31 mouse cellular contexts compared by ENCODE assay signal in the genomic region with DNA sequence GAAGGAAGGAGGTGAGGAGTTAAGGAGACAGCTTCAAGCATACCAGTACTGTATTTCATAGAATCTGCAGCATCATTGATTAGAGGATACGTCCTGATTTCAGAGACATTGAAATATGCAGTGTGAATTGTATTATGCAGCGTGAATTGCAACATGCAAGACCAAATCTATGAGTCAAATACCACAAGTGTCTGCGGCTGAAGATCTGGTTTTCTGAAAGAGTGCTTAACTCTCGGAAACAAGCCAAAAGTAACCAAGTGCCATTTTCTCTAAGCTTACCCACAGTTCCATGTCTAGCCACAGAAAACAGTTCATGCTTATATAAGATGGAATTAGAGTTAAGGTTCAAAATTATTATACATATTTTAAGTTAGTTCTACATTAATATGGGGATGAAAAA. TPM values are rescaled to one million over a fixed set of nuclear protein-coding genes. Genes with fewer than 3 reads are reported as not detected.
DNase-seq lines count a peak whose midpoint lies in the region; ATAC-seq and TF ChIP-seq lines count a peak whose summit lies in the region.
"Had no signal": no experiment of that assay in that cellular context is flagged by ENCODE, and none has a peak within 500 bp of the region (broad histone marks: within the 10 kb centered on the region; RNA-seq: fewer than 3 reads in every experiment).

No protein-coding gene starts in this region.

- TF ChIP-seq CTCF in lung, adult 2 months (IDR thresholded peaks at IDR 0.05; ENCODE audit: insufficient read depth, low read length) = no peak

- no peak for ATAC-seq in monocyte, adult 5-6 weeks (replicated peaks; ENCODE audit: insufficient number of reproducible peaks, low FRiP score, low TSS enrichment, poor library complexity, severe bottlenecking)
- ATAC-seq: CD4-positive, CD25-positive, alpha-beta regulatory T cell, adult 4 months; forebrain, embryonic 13.5 days; forebrain, embryonic 16.5 days; hindbrain, embryonic 16.5 days; intestine, embryonic 16.5 days had no signal

- no peak overlapping the region for H3K4me2 ChIP-seq in myocyte (ENCODE audit: low read depth)
- H3K4me2 ChIP-seq: embryonic facial prominence, embryonic 13.5 days; forebrain, embryonic 13.5 days; heart, embryonic 12.5 days; heart, embryonic 15.5 days; hindbrain, embryonic 13.5 days had no signal

- no peaks in the 10 kb centered on the region for H3K79me2 ChIP-seq in myocyte (ENCODE audit: control insufficient read depth, insufficient read depth)

- peak; percentile 22 for DNase-seq in lung, postnatal 36 days
- no peak for DNase-seq in lung, adult 2 months
- DNase-seq in 3T3-L1 (ENCODE audit: low read depth, low spot score) = peak; percentile 36
- DNase-seq in NIH3T3 (ENCODE audit: low read depth) = peak; percentile 34
- DNase-seq in frontal cortex, postnatal 10 days (ENCODE audit: low spot score in 2 of 2) = no peak
- DNase-seq: adrenal gland, postnatal 10 days; adrenal gland, postnatal 36 days; B cell, adult 2 months; cerebellum, adult 2 months; cerebellum, adult 9-11 months; cerebellum, postnatal 36 days; embryo, embryonic 11 days; gastrocnemius, adult 2 months; gastrocnemius, postnatal 14 days; heart, postnatal 10 days; heart, postnatal 36 days had no signal

- no peaks in the 10 kb centered on the region for H3K27me3 ChIP-seq in myocyte (ENCODE audit: control insufficient read depth, insufficient read depth, insufficient read length)
- H3K27me3 ChIP-seq: embryonic facial prominence, embryonic 13.5 days; forebrain, embryonic 13.5 days; heart, embryonic 12.5 days; heart, embryonic 15.5 days; hindbrain, embryonic 13.5 days had no signal

- H3ac ChIP-seq in myocyte (ENCODE audit: control insufficient read depth, insufficient read length) = no peak overlapping the region

- no peaks in the 10 kb centered on the region for H3K36me3 ChIP-seq in myocyte (ENCODE audit: control insufficient read depth, insufficient read depth)
- H3K36me3 ChIP-seq: embryonic facial prominence, embryonic 10.5 days; embryonic facial prominence, embryonic 13.5 days; forebrain, embryonic 10.5 days; heart, embryonic 12.5 days; heart, embryonic 15.5 days; hindbrain, embryonic 10.5 days; hindbrain, embryonic 13.5 days had no signal

- no peaks in the 10 kb centered on the region for H3K4me1 ChIP-seq in lung, adult 2 months (ENCODE audit: control insufficient read depth, insufficient read depth, low read length)
- H3K4me1 ChIP-seq: embryonic facial prominence, embryonic 10.5 days; embryonic facial prominence, embryonic 13.5 days; forebrain, embryonic 10.5 days; forebrain, embryonic 13.5 days; heart, embryonic 12.5 days; heart, embryonic 15.5 days; hindbrain, embryonic 10.5 days; hindbrain, embryonic 13.5 days had no signal

- TF ChIP-seq POLR2A in lung, adult 2 months (IDR thresholded peaks at IDR 0.05; ENCODE audit: borderline replicate concordance, extremely low read depth, low read depth, low read length) = no peak
- no peak for TF ChIP-seq POLR2A in myocyte (IDR thresholded peaks at IDR 0.05; ENCODE audit: insufficient read length, low read depth)

- 69% methylated on average over 4 of the region's 4 CpGs for WGBS in lung, adult 2 months

- H3K4me3 ChIP-seq in lung, adult 2 months (replicated peaks; ENCODE audit: extremely low read depth, low read depth, low read length) = no peak overlapping the region
- H3K4me3 ChIP-seq in myocyte = no peak overlapping the region
- H3K4me3 ChIP-seq: embryonic facial prominence, embryonic 10.5 days; embryonic facial prominence, embryonic 13.5 days; erythroblast, embryonic 14.5 days; forebrain, embryonic 10.5 days; forebrain, embryonic 13.5 days; gastrocnemius, adult 2 months; heart, embryonic 12.5 days; heart, embryonic 15.5 days; hindbrain, embryonic 10.5 days; hindbrain, embryonic 13.5 days had no signal

TF ChIP-seq in myocyte, 11 proteins besides CTCF, POLR2A, EP300 and RAD21:
- TF ChIP-seq CEBPB (IDR thresholded peaks at IDR 0.05; ENCODE audit: insufficient read depth, poor library complexity, severe bottlenecking) (peak; percentile 67; the same call in 1 of the 2 replicates), POLR2AphosphoS2 (IDR thresholded peaks at IDR 0.05; ENCODE audit: insufficient read length, low read depth) (no peak)

RNA-seq across cellular contexts. Expression of a gene that starts 10.2 kb away (rescaled TPM):
- polyA plus RNA-seq in lung, adult 2 months (2012; rRNA removed) = 74.4 and 109 TPM in 2 replicates
- polyA plus RNA-seq in myocyte (2012; fragmentation: generic; extraction: Trizol) = 150 TPM
- total RNA-seq in monocyte, adult 5-6 weeks (2017) = 169 to 356 TPM (median 307 TPM) in 3 replicates

Comparison
In these comparisons a context has a peak if more than half of its experiments do, and no peak if none do; other contexts are left out.
1. DNase-seq: peak in lung, postnatal 36 days (single experiment), 3T3-L1 (single experiment) and NIH3T3 (single experiment); none in lung, adult 2 months (single experiment) and frontal cortex, postnatal 10 days (0 of 2).